Mouse (Mus musculus): ENCODE results near the gene Doc2a. TPM values are rescaled to one million over a fixed set of nuclear protein-coding genes. Genes with fewer than 3 reads are reported as not detected.

Doc2a gene
- polyA plus RNA-seq (2014; fragmentation: Nextera tagmentation; extraction: Ambion mirVana) = 4.4 and 5.6 TPM in 2 replicates

- WGBS = 16% methylated on average over 4 of the region's 4 CpGs
- ATAC-seq (ENCODE audit: insufficient read depth, low FRiP score, low TSS enrichment) = no peak
- peaks cover 12% of the 10 kb centered on the region for H3K4me1 ChIP-seq (ENCODE audit: control insufficient read depth, insufficient read depth, low read length)
- peak within 1 kb of the TSS; percentile 100 for H3K4me2 ChIP-seq (ENCODE audit: low read depth)
- peak within 1 kb of the TSS; percentile 65 for H3K9ac ChIP-seq (ENCODE audit: low read length)
- 0 out of 2 replicates have a peak, but pooled peaks cover 3% of the 10 kb centered on the region for H3K36me3 ChIP-seq (ENCODE audit: control insufficient read depth, insufficient read depth, low read length)
- no peaks in the 10 kb centered on the region for H3K9me3 ChIP-seq (ENCODE audit: control insufficient read depth, low read length)
- H3K27ac ChIP-seq (ENCODE audit: low read depth, low read length) = no peak within 1 kb of the TSS
- no peak for DNase-seq (ENCODE audit: low spot score)
- H3K4me3 ChIP-seq (ENCODE audit: low read depth, low read length) = peak within 1 kb of the TSS; percentile 60
- peaks cover 15% of the 10 kb centered on the region for H3K27me3 ChIP-seq (ENCODE audit: control insufficient read depth, insufficient read depth, low read length)
Measured at GRCm38 (mm10) chr7:126847116-126847420, at the start of gene Doc2a. Gene Doc2a, plus strand, starts transcription at chr7:126847416.

- ATAC-seq (ENCODE audit: insufficient read depth, low FRiP score, low TSS enrichment) (no peak), DNase-seq (ENCODE audit: low spot score) (no peak)
- peak overlapping the region; percentile 75 for H3K27ac ChIP-seq (ENCODE audit: low read depth, low read length)
- peak overlapping the region; percentile 85 for H3K4me3 ChIP-seq (ENCODE audit: low read depth, low read length)
- under 1% methylated on average over 40 of the region's 40 CpGs for WGBS
- H3K36me3 ChIP-seq (ENCODE audit: control insufficient read depth, insufficient read depth, low read length) = peaks cover 13% of the 10 kb centered on the region
- H3K4me1 ChIP-seq (ENCODE audit: control insufficient read depth, insufficient read depth, low read length) = peaks cover 18% of the 10 kb centered on the region
- H3K9ac ChIP-seq (ENCODE audit: low read length) = peak overlapping the region; percentile 85
- no peaks in the 10 kb centered on the region for H3K9me3 ChIP-seq (ENCODE audit: control insufficient read depth, low read length)
- H3K4me2 ChIP-seq (ENCODE audit: low read depth) = peak overlapping the region; percentile 88
- H3K27me3 ChIP-seq (ENCODE audit: control insufficient read depth, insufficient read depth, low read length) = no peaks in the 10 kb centered on the region
Measured at GRCm38 (mm10) chr7:126798127-126799049, 48.8 kb upstream of the Doc2a start.

- H3K4me2 ChIP-seq (ENCODE audit: low read depth) = peak overlapping the region; percentile 88
- peak overlapping the region; percentile 85 for H3K9ac ChIP-seq (ENCODE audit: low read length)
- peak overlapping the region; percentile 90 for H3K27ac ChIP-seq (ENCODE audit: low read depth, low read length)
- peak; percentile 96 for DNase-seq (ENCODE audit: low spot score)
- peak; percentile 95 for ATAC-seq (ENCODE audit: insufficient read depth, low FRiP score, low TSS enrichment)
- H3K27me3 ChIP-seq (ENCODE audit: control insufficient read depth, insufficient read depth, low read length) = no peaks in the 10 kb centered on the region
- H3K4me3 ChIP-seq (ENCODE audit: low read depth, low read length) = peak overlapping the region; percentile 85
- H3K9me3 ChIP-seq (ENCODE audit: control insufficient read depth, low read length) = no peaks in the 10 kb centered on the region
- under 1% methylated on average over 29 of the region's 36 CpGs for WGBS
- H3K36me3 ChIP-seq (ENCODE audit: control insufficient read depth, insufficient read depth, low read length) = peaks cover 13% of the 10 kb centered on the region
- H3K4me1 ChIP-seq (ENCODE audit: control insufficient read depth, insufficient read depth, low read length) = peaks cover 18% of the 10 kb centered on the region
Measured at GRCm38 (mm10) chr7:126799050-126799467, 48.2 kb upstream of the Doc2a start.

- peak overlapping the region; percentile 88 for H3K4me2 ChIP-seq (ENCODE audit: low read depth)
- DNase-seq (ENCODE audit: low spot score) = no peak
- H3K4me1 ChIP-seq (ENCODE audit: control insufficient read depth, insufficient read depth, low read length) = peaks cover 18% of the 10 kb centered on the region
- peak overlapping the region; percentile 90 for H3K27ac ChIP-seq (ENCODE audit: low read depth, low read length)
- ATAC-seq (ENCODE audit: insufficient read depth, low FRiP score, low TSS enrichment) = peak; percentile 89
- H3K9ac ChIP-seq (ENCODE audit: low read length) = peak overlapping the region; percentile 64
- peak overlapping the region; percentile 85 for H3K4me3 ChIP-seq (ENCODE audit: low read depth, low read length)
- no peaks in the 10 kb centered on the region for H3K9me3 ChIP-seq (ENCODE audit: control insufficient read depth, low read length)
- no peaks in the 10 kb centered on the region for H3K27me3 ChIP-seq (ENCODE audit: control insufficient read depth, insufficient read depth, low read length)
- H3K36me3 ChIP-seq (ENCODE audit: control insufficient read depth, insufficient read depth, low read length) = peaks cover 13% of the 10 kb centered on the region
- under 1% methylated on average over 38 of the region's 38 CpGs for WGBS
Measured at GRCm38 (mm10) chr7:126799468-126800268, 47.5 kb upstream of the Doc2a start.

- Histone ChIP-seq H3K4me1 (ENCODE audit: control insufficient read depth, insufficient read depth, low read length) (peaks cover 18% of the 10 kb centered on the region), H3K4me3 (ENCODE audit: low read depth, low read length) (peak overlapping the region; percentile 85; the same call in 1 of the 2 replicates), H3K27ac (ENCODE audit: low read depth, low read length) (peak overlapping the region; percentile 90), H3K9me3 (ENCODE audit: control insufficient read depth, low read length) (no peaks in the 10 kb centered on the region), H3K36me3 (ENCODE audit: control insufficient read depth, insufficient read depth, low read length) (peaks cover 11% of the 10 kb centered on the region), H3K4me2 (ENCODE audit: low read depth) (peak overlapping the region; percentile 88), H3K27me3 (ENCODE audit: control insufficient read depth, insufficient read depth, low read length) (no peaks in the 10 kb centered on the region), H3K9ac (ENCODE audit: low read length) (peak overlapping the region; percentile 64)
- 34% methylated on average over 5 of the region's 5 CpGs for WGBS
- DNase-seq (ENCODE audit: low spot score) (no peak), ATAC-seq (ENCODE audit: insufficient read depth, low FRiP score, low TSS enrichment) (no peak)
Measured at GRCm38 (mm10) chr7:126800269-126801056, 46.8 kb upstream of the Doc2a start.

GRCm38 (mm10) chr7:126801057-126801422 lies 46.2 kb upstream of the Doc2a start:
- no peaks in the 10 kb centered on the region for H3K9me3 ChIP-seq (ENCODE audit: control insufficient read depth, low read length)
- H3K4me1 ChIP-seq (ENCODE audit: control insufficient read depth, insufficient read depth, low read length) = peaks cover 18% of the 10 kb centered on the region
- DNase-seq (ENCODE audit: low spot score) = no peak
- H3K9ac ChIP-seq (ENCODE audit: low read length) = no peak overlapping the region
- H3K4me3 ChIP-seq (ENCODE audit: low read depth, low read length) = no peak overlapping the region
- ATAC-seq (ENCODE audit: insufficient read depth, low FRiP score, low TSS enrichment) = no peak
- no peak overlapping the region for H3K27ac ChIP-seq (ENCODE audit: low read depth, low read length)
- H3K27me3 ChIP-seq (ENCODE audit: control insufficient read depth, insufficient read depth, low read length) = no peaks in the 10 kb centered on the region
- 96% methylated on average over 16 of the region's 16 CpGs for WGBS
- peaks cover 5% of the 10 kb centered on the region for H3K36me3 ChIP-seq (ENCODE audit: control insufficient read depth, insufficient read depth, low read length)
- no peak overlapping the region for H3K4me2 ChIP-seq (ENCODE audit: low read depth)

GRCm38 (mm10) chr7:126802134-126802889 lies 44.9 kb upstream of the Doc2a start:
- ATAC-seq (ENCODE audit: insufficient read depth, low FRiP score, low TSS enrichment) (no peak), DNase-seq (ENCODE audit: low spot score) (no peak)
- Histone ChIP-seq H3K4me2 (ENCODE audit: low read depth) (no peak overlapping the region), H3K4me1 (ENCODE audit: control insufficient read depth, insufficient read depth, low read length) (peaks cover 16% of the 10 kb centered on the region), H3K9me3 (ENCODE audit: control insufficient read depth, low read length) (no peaks in the 10 kb centered on the region), H3K4me3 (ENCODE audit: low read depth, low read length) (no peak overlapping the region), H3K27me3 (ENCODE audit: control insufficient read depth, insufficient read depth, low read length) (no peaks in the 10 kb centered on the region), H3K9ac (ENCODE audit: low read length) (no peak overlapping the region), H3K36me3 (ENCODE audit: control insufficient read depth, insufficient read depth, low read length) (no peaks in the 10 kb centered on the region; the same call in 1 of the 2 replicates), H3K27ac (ENCODE audit: low read depth, low read length) (no peak overlapping the region)
- 82% methylated on average over 11 of the region's 11 CpGs for WGBS

- Histone ChIP-seq H3K4me2 (ENCODE audit: low read depth) (no peak overlapping the region), H3K4me3 (ENCODE audit: low read depth, low read length) (no peak overlapping the region), H3K9me3 (ENCODE audit: control insufficient read depth, low read length) (no peaks in the 10 kb centered on the region), H3K27me3 (ENCODE audit: control insufficient read depth, insufficient read depth, low read length) (no peaks in the 10 kb centered on the region), H3K9ac (ENCODE audit: low read length) (no peak overlapping the region), H3K36me3 (ENCODE audit: control insufficient read depth, insufficient read depth, low read length) (no peaks in the 10 kb centered on the region; the same call in 1 of the 2 replicates), H3K4me1 (ENCODE audit: control insufficient read depth, insufficient read depth, low read length) (peaks cover 14% of the 10 kb centered on the region), H3K27ac (ENCODE audit: low read depth, low read length) (no peak overlapping the region)
- ATAC-seq (ENCODE audit: insufficient read depth, low FRiP score, low TSS enrichment) (no peak), DNase-seq (ENCODE audit: low spot score) (no peak)
- 92% methylated on average over 6 of the region's 6 CpGs for WGBS
Measured at GRCm38 (mm10) chr7:126803181-126803580, 44.0 kb upstream of the Doc2a start.
